Mouse (Mus musculus) limb, embryonic 11.5 days (tissue): ENCODE measurements around the gene Capn10. TPM values are rescaled to one million over a fixed set of nuclear protein-coding genes. Genes with fewer than 3 reads are reported as not detected.

Experiments used
- ATAC-seq: fragments of 200-750 bp; cut with Nextera tagmentation; 2 replicates; pipeline ENCODE4 v1.8.0; 2017; ENCODE audit warnings: low read depth; ENCODE audit not compliant: insufficient number of reproducible peaks, low FRiP score, low TSS enrichment
- DNase-seq: peaks from one replicate; pipeline ENCODE4 v3.0.0-alpha.2; 2015; ENCODE audit warnings: low spot score
- H3K27ac ChIP-seq: fragments of 300-500 bp; sonication (generic); replicated peaks from 2 replicates; pipeline ENCODE4 v1.5.1; 2014; ENCODE audit warnings: low read depth, mild to moderate bottlenecking, low read length
- H3K27me3 ChIP-seq: fragments of 300-500 bp; sonication (generic); 2 replicates; pipeline ENCODE4 v1.6.1; 2014; ENCODE audit warnings: mild to moderate bottlenecking, low read length, mixed read lengths; ENCODE audit not compliant: control insufficient read depth, insufficient read depth
- H3K36me3 ChIP-seq: fragments of 300-500 bp; sonication (generic); 2 replicates; pipeline ENCODE4 v1.6.1; 2014; ENCODE audit warnings: mild to moderate bottlenecking, low read length, moderate library complexity, mixed read lengths; ENCODE audit not compliant: control insufficient read depth, insufficient read depth
- H3K4me1 ChIP-seq: fragments of 300-500 bp; sonication (generic); 2 replicates; pipeline ENCODE4 v1.6.1; 2014; ENCODE audit warnings: low read length, mixed read lengths; ENCODE audit not compliant: control insufficient read depth, insufficient read depth
- H3K4me2 ChIP-seq: fragments of 300-500 bp; sonication (generic); 2 replicates; pipeline ENCODE4 v1.6.1; 2014; ENCODE audit warnings: low read depth, mild to moderate bottlenecking, moderate library complexity; ENCODE audit not compliant: severe bottlenecking
- H3K4me3 ChIP-seq: fragments of 300-500 bp; sonication (generic); 2 replicates; pipeline ENCODE4 v1.5.1; 2014; ENCODE audit warnings: low read depth, low read length
- H3K9ac ChIP-seq: fragments of 300-500 bp; sonication (generic); 2 replicates; pipeline ENCODE4 v1.6.1; 2014; ENCODE audit warnings: mild to moderate bottlenecking, low read length
- H3K9me3 ChIP-seq: fragments of 300-500 bp; sonication (generic); 2 replicates; pipeline ENCODE4 v1.6.1; 2016; ENCODE audit warnings: low read length; ENCODE audit not compliant: control insufficient read depth
- WGBS: fragments of 180-500 bp; shearing (Covaris S2); extraction: QIAGEN DNeasy Blood & Tissue Kit; methylation state at CpG from one replicate; pipeline ENCODE4 v1.1.7; 2014; 5-methylcytosine and 5-hydroxymethylcytosine counted together
- polyA plus RNA-seq: library from polyadenylated mRNA; unstranded; fragments of >200 nt; fragmentation: Nextera tagmentation; extraction: Ambion mirVana; gene quantifications from 2 replicates; pipeline ENCODE4 v1.2.1, GENCODE M21; 2014

Gene Capn10
- polyA plus RNA-seq, 1 experiment from 2014 or later, result 31.9 TPM

- ATAC-seq, result no peak
- Histone ChIP-seq H3K36me3 (no peaks in the 10 kb centered on the region), H3K4me3 (no peak overlapping the region), H3K27ac (no peak overlapping the region), H3K4me1 (no peaks in the 10 kb centered on the region), H3K9me3 (no peaks in the 10 kb centered on the region), H3K4me2 (no peak overlapping the region), H3K27me3 (no peaks in the 10 kb centered on the region), H3K9ac (no peak overlapping the region)
- WGBS, result 94% methylated on average over 1 of the region's 1 CpGs
- DNase-seq, result no peak
These were observed 38.7 kb downstream of the Capn10 start for GRCm38 (mm10) chr1:92972854-92973253.

- H3K4me2 ChIP-seq, result no peak overlapping the region
- H3K36me3 ChIP-seq, result no peaks in the 10 kb centered on the region
- DNase-seq (no peak), ATAC-seq (no peak)
- 37% methylated on average over 6 of the region's 6 CpGs for WGBS
- no peak overlapping the region for H3K4me3 ChIP-seq
- no peaks in the 10 kb centered on the region for H3K4me1 ChIP-seq
- no peaks in the 10 kb centered on the region for H3K27me3 ChIP-seq
- no peaks in the 10 kb centered on the region for H3K9me3 ChIP-seq
- H3K27ac ChIP-seq, result no peak overlapping the region
- no peak overlapping the region for H3K9ac ChIP-seq
These were observed 42.0 kb downstream of the Capn10 start for GRCm38 (mm10) chr1:92976141-92976566.

- H3K4me2 ChIP-seq, result no peak overlapping the region
- DNase-seq (no peak), ATAC-seq (no peak)
- H3K9me3 ChIP-seq, result no peaks in the 10 kb centered on the region
- H3K4me3 ChIP-seq, result no peak overlapping the region
- no peaks in the 10 kb centered on the region for H3K4me1 ChIP-seq
- WGBS, result 45% methylated on average over 7 of the region's 7 CpGs
- H3K27ac ChIP-seq, result no peak overlapping the region
- H3K36me3 ChIP-seq, result no peaks in the 10 kb centered on the region
- no peak overlapping the region for H3K9ac ChIP-seq
- no peaks in the 10 kb centered on the region for H3K27me3 ChIP-seq
These were observed 44.5 kb downstream of the Capn10 start for GRCm38 (mm10) chr1:92978645-92979044.

- no peaks in the 10 kb centered on the region for H3K36me3 ChIP-seq
- H3K27ac ChIP-seq, result no peak overlapping the region
- H3K9ac ChIP-seq, result no peak overlapping the region
- DNase-seq (peak; percentile 29), ATAC-seq (peak; percentile 42)
- no peaks in the 10 kb centered on the region for H3K4me1 ChIP-seq
- no peaks in the 10 kb centered on the region for H3K9me3 ChIP-seq
- H3K27me3 ChIP-seq, result no peaks in the 10 kb centered on the region
- 20% methylated on average over 11 of the region's 11 CpGs for WGBS
- no peak overlapping the region for H3K4me3 ChIP-seq
- no peak overlapping the region for H3K4me2 ChIP-seq
These were observed 45.0 kb downstream of the Capn10 start for GRCm38 (mm10) chr1:92979073-92979602.

GRCm38 (mm10) chr1:92981056-92981845 lies 47.1 kb downstream of the Capn10 start:
- Histone ChIP-seq H3K4me1 (no peaks in the 10 kb centered on the region), H3K9me3 (no peaks in the 10 kb centered on the region), H3K9ac (no peak overlapping the region), H3K27ac (no peak overlapping the region), H3K4me2 (no peak overlapping the region), H3K4me3 (no peak overlapping the region), H3K36me3 (no peaks in the 10 kb centered on the region), H3K27me3 (no peaks in the 10 kb centered on the region)
- ATAC-seq, result no peak
- DNase-seq, result no peak
- WGBS, result 85% methylated on average over 7 of the region's 7 CpGs

GRCm38 (mm10) chr1:92982931-92983605 lies 48.9 kb downstream of the Capn10 start:
- Histone ChIP-seq H3K9ac (no peak overlapping the region), H3K4me3 (no peak overlapping the region), H3K4me1 (no peaks in the 10 kb centered on the region), H3K36me3 (no peaks in the 10 kb centered on the region), H3K27me3 (no peaks in the 10 kb centered on the region), H3K27ac (no peak overlapping the region), H3K4me2 (no peak overlapping the region), H3K9me3 (no peaks in the 10 kb centered on the region)
- ATAC-seq (no peak), DNase-seq (no peak)
- 89% methylated on average over 17 of the region's 17 CpGs for WGBS

GRCm38 (mm10) chr1:92984999-92985398 lies 50.8 kb downstream of the Capn10 start:
- H3K9ac ChIP-seq, result no peak overlapping the region
- 89% methylated on average over 5 of the region's 5 CpGs for WGBS
- no peaks in the 10 kb centered on the region for H3K27me3 ChIP-seq

GRCm38 (mm10) chr1:92988894-92989293 lies 54.7 kb downstream of the Capn10 start:
- no peaks in the 10 kb centered on the region for H3K4me1 ChIP-seq
- no peaks in the 10 kb centered on the region for H3K27me3 ChIP-seq
- no peaks in the 10 kb centered on the region for H3K9me3 ChIP-seq
- no peak for DNase-seq
- H3K4me3 ChIP-seq, result no peak overlapping the region
- H3K4me2 ChIP-seq, result no peak overlapping the region
- H3K36me3 ChIP-seq, result no peaks in the 10 kb centered on the region
- no peak overlapping the region for H3K27ac ChIP-seq
- 75% methylated on average over 4 of the region's 4 CpGs for WGBS
- no peak overlapping the region for H3K9ac ChIP-seq
- ATAC-seq, result no peak

More at GRCm38 (mm10) chr1:92984999-92985398, 50.8 kb downstream of the Capn10 start:
- H3K27ac ChIP-seq, result no peak overlapping the region
- no peaks in the 10 kb centered on the region for H3K4me1 ChIP-seq
- DNase-seq (no peak), ATAC-seq (no peak)
- no peaks in the 10 kb centered on the region for H3K36me3 ChIP-seq
- H3K4me2 ChIP-seq, result no peak overlapping the region
- no peaks in the 10 kb centered on the region for H3K9me3 ChIP-seq
- H3K4me3 ChIP-seq, result no peak overlapping the region
